Mouse (Mus musculus): ENCODE measurements around the gene Cux2. TPM values are rescaled to one million over a fixed set of nuclear protein-coding genes. Genes with fewer than 3 reads are reported as not detected.

Gene Cux2
- polyA plus RNA-seq, 1 experiment: 6.4 TPM

GRCm38 (mm10) chr5:121818401-121818800 lies 231.5 kb downstream of the Cux2 start:
- Histone ChIP-seq H3K4me3 (replicated peaks; ENCODE audit: extremely low read depth, low read depth, low read length) (no peak overlapping the region), H3K4me1 (ENCODE audit: control insufficient read depth, insufficient read depth, low read length) (peaks cover 17% of the 10 kb centered on the region)
- WGBS: 88% methylated on average over 7 of the region's 7 CpGs
- DNase-seq: no peak
- TF ChIP-seq CTCF (IDR thresholded peaks at IDR 0.05; ENCODE audit: insufficient read depth, low read length) (no peak), POLR2A (IDR thresholded peaks at IDR 0.05; ENCODE audit: borderline replicate concordance, extremely low read depth, low read depth, low read length) (no peak)

- 72% methylated on average over 9 of the region's 9 CpGs for WGBS
- Histone ChIP-seq H3K4me1 (ENCODE audit: control insufficient read depth, insufficient read depth, low read length) (peaks cover 12% of the 10 kb centered on the region), H3K4me3 (replicated peaks; ENCODE audit: extremely low read depth, low read depth, low read length) (no peak overlapping the region)
- TF ChIP-seq POLR2A (IDR thresholded peaks at IDR 0.05; ENCODE audit: borderline replicate concordance, extremely low read depth, low read depth, low read length) (no peak), CTCF (IDR thresholded peaks at IDR 0.05; ENCODE audit: insufficient read depth, low read length) (no peak)
- DNase-seq: no peak
Observed at GRCm38 (mm10) chr5:121817551-121817950, 232.4 kb downstream of the Cux2 start.

- peaks cover 19% of the 10 kb centered on the region for H3K4me1 ChIP-seq (ENCODE audit: control insufficient read depth, insufficient read depth, low read length)
- no peak overlapping the region for H3K4me3 ChIP-seq (replicated peaks; ENCODE audit: extremely low read depth, low read depth, low read length)
- TF ChIP-seq POLR2A (IDR thresholded peaks at IDR 0.05; ENCODE audit: borderline replicate concordance, extremely low read depth, low read depth, low read length) (no peak), CTCF (IDR thresholded peaks at IDR 0.05; ENCODE audit: insufficient read depth, low read length) (no peak)
- 92% methylated on average over 2 of the region's 2 CpGs for WGBS
- no peak for DNase-seq
Observed at GRCm38 (mm10) chr5:121816611-121817010, 233.3 kb downstream of the Cux2 start.

GRCm38 (mm10) chr5:121815867-121816380 lies 234.0 kb downstream of the Cux2 start:
- 74% methylated on average over 8 of the region's 8 CpGs for WGBS
- DNase-seq: no peak
- Histone ChIP-seq H3K4me3 (replicated peaks; ENCODE audit: extremely low read depth, low read depth, low read length) (no peak overlapping the region), H3K4me1 (ENCODE audit: control insufficient read depth, insufficient read depth, low read length) (peaks cover 19% of the 10 kb centered on the region)
- no peak; the same call in 1 of the 2 replicates for TF ChIP-seq POLR2A (IDR thresholded peaks at IDR 0.05; ENCODE audit: borderline replicate concordance, extremely low read depth, low read depth, low read length)
- no peak for TF ChIP-seq CTCF (IDR thresholded peaks at IDR 0.05; ENCODE audit: insufficient read depth, low read length)

- TF ChIP-seq CTCF (IDR thresholded peaks at IDR 0.05; ENCODE audit: insufficient read depth, low read length) (peak; percentile 51), POLR2A (IDR thresholded peaks at IDR 0.05; ENCODE audit: borderline replicate concordance, extremely low read depth, low read depth, low read length) (no peak)
- DNase-seq: peak; percentile 54
- Histone ChIP-seq H3K4me3 (replicated peaks; ENCODE audit: extremely low read depth, low read depth, low read length) (no peak overlapping the region), H3K4me1 (ENCODE audit: control insufficient read depth, insufficient read depth, low read length) (peaks cover 15% of the 10 kb centered on the region)
- WGBS: 43% methylated on average over 3 of the region's 3 CpGs
Observed at GRCm38 (mm10) chr5:121815067-121815466, 234.8 kb downstream of the Cux2 start.

GRCm38 (mm10) chr5:121813744-121814143 lies 236.2 kb downstream of the Cux2 start:
- WGBS: 92% methylated on average over 10 of the region's 10 CpGs
- Histone ChIP-seq H3K4me1 (ENCODE audit: control insufficient read depth, insufficient read depth, low read length) (peaks cover 18% of the 10 kb centered on the region), H3K4me3 (replicated peaks; ENCODE audit: extremely low read depth, low read depth, low read length) (no peak overlapping the region)
- TF ChIP-seq POLR2A (IDR thresholded peaks at IDR 0.05; ENCODE audit: borderline replicate concordance, extremely low read depth, low read depth, low read length) (no peak), CTCF (IDR thresholded peaks at IDR 0.05; ENCODE audit: insufficient read depth, low read length) (no peak)
- no peak for DNase-seq

- TF ChIP-seq POLR2A (IDR thresholded peaks at IDR 0.05; ENCODE audit: borderline replicate concordance, extremely low read depth, low read depth, low read length) (no peak), CTCF (IDR thresholded peaks at IDR 0.05; ENCODE audit: insufficient read depth, low read length) (no peak)
- Histone ChIP-seq H3K4me3 (replicated peaks; ENCODE audit: extremely low read depth, low read depth, low read length) (no peak overlapping the region), H3K4me1 (ENCODE audit: control insufficient read depth, insufficient read depth, low read length) (peaks cover 18% of the 10 kb centered on the region)
- DNase-seq: no peak
- 70% methylated on average over 7 of the region's 7 CpGs for WGBS
Observed at GRCm38 (mm10) chr5:121812526-121813243, 237.2 kb downstream of the Cux2 start.

- no peak for DNase-seq
- H3K4me1 ChIP-seq (ENCODE audit: control insufficient read depth, insufficient read depth, low read length): peaks cover 18% of the 10 kb centered on the region
- no peak overlapping the region for H3K4me3 ChIP-seq (replicated peaks; ENCODE audit: extremely low read depth, low read depth, low read length)
- no peak for TF ChIP-seq POLR2A (IDR thresholded peaks at IDR 0.05; ENCODE audit: borderline replicate concordance, extremely low read depth, low read depth, low read length)
- 51% methylated on average over 5 of the region's 5 CpGs for WGBS
Observed at GRCm38 (mm10) chr5:121811485-121811931, 238.4 kb downstream of the Cux2 start.

GRCm38 (mm10) chr5:121810331-121811151 lies 239.4 kb downstream of the Cux2 start:
- no peak for DNase-seq
- WGBS: 85% methylated on average over 17 of the region's 17 CpGs
- TF ChIP-seq POLR2A (IDR thresholded peaks at IDR 0.05; ENCODE audit: borderline replicate concordance, extremely low read depth, low read depth, low read length) (no peak), CTCF (IDR thresholded peaks at IDR 0.05; ENCODE audit: insufficient read depth, low read length) (no peak)
- peaks cover 18% of the 10 kb centered on the region for H3K4me1 ChIP-seq (ENCODE audit: control insufficient read depth, insufficient read depth, low read length)
- no peak overlapping the region for H3K4me3 ChIP-seq (replicated peaks; ENCODE audit: extremely low read depth, low read depth, low read length)
